Mouse (Mus musculus) heart, postnatal 14 days (tissue): ENCODE data around the gene 2010111I01Rik. TPM values are rescaled to one million over a fixed set of nuclear protein-coding genes. Genes with fewer than 3 reads are reported as not detected.

Source experiments
- DNase-seq, 2 experiments: peaks; one replicate each; pipeline ENCODE4 v3.0.0; 2021 to 2022
- intact Hi-C: fragments of 180-260 bp; cut with DNase I; formaldehyde crosslinking; loops from one replicate; pipeline ENCODE4 v1.15.1; 2025
- total RNA-seq, 2 experiments: library from RNA; stranded (reverse); gene quantifications; 2 replicates each; pipeline ENCODE4 v1.2.3; 2021

The 2010111I01Rik gene
- total RNA-seq, 2 experiments from 2014 or later, result 109 to 114 TPM

DNA sequence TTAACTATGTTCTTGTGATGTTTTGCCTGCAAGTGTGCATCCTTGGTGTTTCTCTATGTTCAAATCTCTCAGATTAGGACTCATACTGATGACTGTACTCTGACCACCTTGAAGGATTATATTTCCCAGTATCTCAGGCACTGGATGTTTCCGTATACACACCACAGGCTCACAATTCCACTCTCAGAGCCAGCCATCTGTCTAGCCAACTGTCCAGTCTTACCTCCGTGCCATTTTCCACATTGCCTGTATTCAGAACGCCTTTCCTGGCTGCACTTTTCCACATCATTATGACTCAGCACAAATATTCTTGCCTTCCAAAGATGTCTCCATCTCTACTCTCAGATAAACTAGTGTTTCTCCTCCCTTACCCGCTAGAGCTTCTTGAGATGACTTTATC lies 212.5 kb downstream of the 2010111I01Rik start:
- intact Hi-C loops, result no loop called here
- DNase-seq, result no peak

DNA sequence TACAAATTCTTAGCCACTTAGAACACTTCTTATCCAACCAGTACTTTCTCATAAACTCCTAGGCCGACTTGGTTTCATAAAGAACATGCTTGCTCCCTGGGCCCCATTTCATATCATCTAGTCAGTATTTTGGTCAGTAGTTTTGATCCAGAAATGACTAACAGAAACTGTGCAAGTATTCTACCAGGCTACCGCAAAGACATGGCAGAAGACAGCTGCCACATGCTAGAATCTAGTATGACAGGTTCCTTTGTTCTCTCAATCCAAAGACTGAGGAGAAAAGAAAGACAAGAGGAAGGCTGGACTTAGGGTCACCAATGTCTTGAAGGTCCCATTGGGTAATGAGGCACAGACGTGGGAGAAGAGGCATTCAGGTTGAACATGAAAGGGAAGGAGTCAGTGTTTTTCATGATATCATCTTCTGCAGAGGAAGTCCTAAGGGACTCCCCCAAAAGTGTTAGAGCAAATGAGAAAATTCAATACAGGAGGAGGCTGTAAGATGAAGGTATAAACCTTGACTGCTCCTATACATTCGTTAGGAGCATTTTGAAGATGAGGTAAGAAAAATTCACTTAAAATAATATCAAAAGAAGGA lies 216.0 kb downstream of the 2010111I01Rik start:
- intact Hi-C loops, result no loop called here
- no peak for DNase-seq

DNA sequence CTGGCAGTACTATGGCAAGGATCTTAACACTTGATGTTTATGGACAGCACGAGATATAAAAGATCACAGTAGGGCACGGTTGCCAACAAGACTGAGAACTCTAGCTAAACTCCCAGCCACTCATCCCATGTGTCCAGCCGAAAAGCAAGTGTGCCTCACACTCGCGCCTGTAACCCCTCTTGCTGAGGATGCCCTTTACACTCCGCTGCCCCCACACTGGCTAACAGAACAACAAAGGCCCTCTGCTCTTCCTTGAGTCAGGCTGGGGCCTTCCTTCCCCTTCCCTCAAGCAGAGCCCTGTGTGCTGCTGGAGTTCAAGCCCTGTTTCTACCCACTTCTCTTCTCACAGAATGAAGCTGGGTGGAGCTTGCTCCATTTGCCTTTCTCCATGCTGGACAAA lies 220.3 kb downstream of the 2010111I01Rik start:
- no peak for DNase-seq
- intact Hi-C loops, result no loop called here

DNA sequence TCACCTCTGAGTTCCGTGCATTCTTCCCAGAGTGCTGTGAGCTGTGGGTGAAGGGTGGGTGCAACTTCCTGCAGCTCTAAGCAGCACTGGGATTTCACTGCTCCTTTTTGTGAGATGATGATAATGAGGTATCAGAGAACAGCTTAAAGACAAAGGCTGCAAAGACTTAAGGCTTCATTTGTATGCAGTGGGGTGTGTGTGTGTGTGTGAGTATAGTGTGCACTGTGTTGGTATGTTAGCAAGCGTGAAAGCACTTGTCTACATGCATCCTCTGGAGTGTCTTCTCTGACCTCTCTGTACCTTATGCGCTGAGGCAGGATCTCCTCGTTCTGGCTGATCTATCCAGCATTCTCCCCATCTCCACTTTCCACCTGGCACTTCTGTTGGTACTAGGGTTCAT lies 221.5 kb downstream of the 2010111I01Rik start:
- intact Hi-C loops, result no loop called here
- no peak for DNase-seq

DNA sequence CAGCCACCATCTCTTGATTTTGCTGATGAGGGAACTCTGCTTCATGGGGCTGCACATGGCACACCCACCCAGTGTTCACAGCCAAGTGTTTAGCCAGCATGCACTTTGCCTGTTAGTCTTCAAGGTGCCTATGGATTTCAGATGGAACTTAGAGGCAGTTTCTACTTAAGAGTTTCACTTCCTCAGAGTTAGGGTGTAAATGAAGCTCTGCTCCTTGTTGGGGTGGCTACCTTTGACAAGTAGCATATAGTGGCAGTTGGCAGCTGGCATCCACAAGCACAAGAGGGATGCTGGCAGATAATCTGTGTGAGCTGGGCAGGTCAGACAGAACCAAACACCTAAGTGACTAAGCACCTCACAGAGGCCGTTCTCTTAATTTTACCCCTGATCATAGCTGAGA lies 221.9 kb downstream of the 2010111I01Rik start:
- DNase-seq, result no peak
- intact Hi-C loops, result no loop called here

DNA sequence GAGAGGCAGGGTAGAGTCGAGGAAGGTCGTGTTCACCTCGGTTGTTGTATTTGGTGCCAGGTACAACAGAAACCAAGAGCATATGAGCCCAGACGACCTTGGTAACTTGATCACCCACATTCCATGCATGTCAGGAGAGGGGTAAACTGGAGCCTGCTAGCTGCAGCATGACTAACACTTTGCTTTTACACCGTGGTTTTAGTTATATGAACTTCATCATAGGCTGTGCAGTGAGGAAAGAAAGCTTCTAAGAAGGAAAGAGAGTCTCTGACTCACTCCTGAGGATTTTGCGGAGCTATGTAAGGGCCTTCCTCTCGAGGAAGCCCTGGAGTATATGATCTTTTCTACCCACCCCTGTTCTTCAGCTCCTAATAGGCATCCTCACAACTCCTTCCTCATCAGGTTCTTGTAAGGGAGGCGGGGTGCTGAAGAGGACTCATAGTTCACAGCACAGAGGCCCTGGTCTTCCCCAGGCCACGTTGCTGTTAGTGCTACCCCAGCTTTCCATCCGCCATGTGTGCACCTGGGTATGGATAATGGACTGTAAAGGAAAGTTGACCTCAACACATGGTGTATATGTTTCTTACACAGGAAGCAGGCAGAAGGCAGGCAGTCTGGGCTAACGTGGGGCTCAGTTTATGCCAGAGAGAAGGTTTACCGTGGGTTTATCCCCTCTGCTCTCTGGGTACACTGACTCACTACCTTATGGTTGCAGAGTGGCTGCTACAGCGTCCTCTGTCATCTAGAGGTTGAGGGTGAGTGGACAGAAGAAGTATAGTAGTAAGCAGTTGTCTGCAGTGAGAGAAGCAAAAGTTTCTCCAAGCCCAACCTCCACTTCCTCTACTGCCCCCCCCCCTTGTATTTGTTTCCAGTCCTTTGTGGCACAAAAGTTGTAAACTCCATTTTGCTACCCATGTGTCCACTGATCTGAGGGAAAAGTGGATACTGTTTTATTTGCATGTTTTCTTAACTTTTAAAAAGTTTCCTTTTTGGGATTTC lies 222.8 kb downstream of the 2010111I01Rik start:
- intact Hi-C loops, result no loop called here
- DNase-seq, result peak in 1 of 2 experiments; percentile 34

DNA sequence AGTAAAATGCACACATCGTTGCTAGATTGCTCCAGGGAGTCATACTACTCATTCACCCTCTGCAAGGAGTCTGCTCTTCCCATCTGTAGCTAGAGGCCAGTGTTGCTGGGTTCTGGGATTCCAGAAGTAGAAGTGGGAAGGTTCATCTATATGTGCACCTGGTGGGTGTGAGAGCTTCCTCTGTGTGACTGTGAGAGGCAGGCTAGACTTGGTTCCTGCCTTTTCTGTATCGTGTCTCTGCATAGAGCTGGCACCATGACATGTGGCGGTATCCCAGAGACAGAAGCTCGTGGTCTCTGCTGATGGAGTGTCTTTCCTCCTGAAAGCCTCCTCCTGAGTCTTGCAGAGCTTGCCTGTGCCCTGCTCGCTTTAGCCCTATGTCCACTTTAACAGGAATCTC lies 223.6 kb downstream of the 2010111I01Rik start:
- DNase-seq, result no peak
- intact Hi-C loops, result no loop called here

DNA sequence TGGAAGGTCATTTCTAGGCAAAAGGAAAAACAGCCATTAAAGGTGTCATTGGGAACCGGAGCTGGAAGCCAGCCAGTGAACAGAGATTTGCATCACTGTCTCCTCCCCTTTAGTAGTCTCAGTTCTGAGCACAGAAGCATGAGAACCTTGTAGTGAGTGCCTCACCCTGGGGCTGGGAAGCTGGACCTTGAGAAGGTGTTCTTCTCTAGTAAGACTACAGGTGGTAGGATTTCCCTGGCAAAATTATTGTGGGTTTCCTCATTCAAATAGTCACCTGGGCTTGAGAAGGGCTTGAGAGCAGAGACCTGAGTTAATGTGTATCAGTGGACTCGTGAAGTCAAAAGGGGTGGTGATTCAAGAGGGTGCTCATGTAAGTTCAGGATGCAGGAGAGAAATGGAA lies 224.1 kb downstream of the 2010111I01Rik start:
- intact Hi-C loops, result no loop called here
- DNase-seq, result no peak

DNA sequence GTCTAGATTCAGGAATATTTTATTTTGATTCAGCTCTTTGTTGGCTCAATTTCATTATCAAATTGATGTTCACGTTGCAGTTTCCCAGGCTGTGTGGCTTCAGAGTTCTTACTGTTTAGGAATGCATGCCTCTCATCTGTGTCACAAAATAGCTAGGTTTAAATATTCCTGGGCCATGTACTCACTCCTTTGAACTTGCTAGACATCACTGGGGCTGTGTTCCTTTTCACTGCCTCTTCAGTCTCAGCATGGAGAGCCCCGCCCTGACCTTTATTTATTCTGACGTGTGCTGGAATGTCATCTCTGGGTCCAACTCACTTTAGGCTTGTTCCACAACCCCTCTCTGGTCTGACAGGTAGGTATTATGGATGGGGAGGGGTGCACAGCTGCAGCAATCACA lies 228.7 kb downstream of the 2010111I01Rik start:
- DNase-seq, result no peak
- intact Hi-C loops, result no loop called here

DNA sequence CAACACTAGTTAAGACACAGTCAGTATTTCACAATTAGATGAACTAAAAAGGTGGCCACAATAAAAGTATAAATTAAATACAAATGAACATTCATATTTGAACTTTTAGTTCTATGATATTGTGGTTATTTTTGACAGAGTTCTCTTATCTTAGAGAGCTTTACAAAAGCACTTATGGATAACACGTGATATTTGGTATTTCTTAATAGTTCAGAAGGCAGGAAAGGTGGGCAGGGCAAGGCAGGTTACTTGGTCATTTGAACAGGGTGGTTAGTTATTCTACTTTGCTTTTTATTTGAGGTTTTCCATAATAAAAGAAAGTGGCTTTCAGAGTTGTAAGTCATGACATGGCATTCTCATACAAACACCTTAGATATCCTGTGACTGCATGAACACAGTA lies 233.3 kb downstream of the 2010111I01Rik start:
- intact Hi-C loops, result no loop called here
- DNase-seq, result no peak

DNA sequence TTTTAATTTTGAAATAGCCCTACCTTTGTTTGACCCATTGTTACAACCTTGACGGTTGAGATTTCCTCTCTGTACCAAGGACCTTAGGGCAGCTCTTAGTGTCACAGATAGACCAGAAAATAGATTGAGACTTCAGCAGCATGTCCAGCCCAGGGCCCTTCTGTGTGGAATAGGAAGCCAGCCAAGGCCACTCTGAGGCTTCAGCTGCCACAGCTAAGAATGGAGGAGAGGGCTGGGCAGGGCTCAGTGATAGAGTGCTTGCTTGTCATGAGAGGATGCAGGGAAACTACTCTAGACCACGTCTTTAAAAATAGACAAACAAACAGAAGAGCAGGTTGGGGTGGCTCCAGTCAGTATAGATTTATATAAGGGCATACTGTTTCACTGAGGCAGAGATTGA lies 234.9 kb downstream of the 2010111I01Rik start:
- intact Hi-C loops, result no loop called here
- no peak for DNase-seq

DNA sequence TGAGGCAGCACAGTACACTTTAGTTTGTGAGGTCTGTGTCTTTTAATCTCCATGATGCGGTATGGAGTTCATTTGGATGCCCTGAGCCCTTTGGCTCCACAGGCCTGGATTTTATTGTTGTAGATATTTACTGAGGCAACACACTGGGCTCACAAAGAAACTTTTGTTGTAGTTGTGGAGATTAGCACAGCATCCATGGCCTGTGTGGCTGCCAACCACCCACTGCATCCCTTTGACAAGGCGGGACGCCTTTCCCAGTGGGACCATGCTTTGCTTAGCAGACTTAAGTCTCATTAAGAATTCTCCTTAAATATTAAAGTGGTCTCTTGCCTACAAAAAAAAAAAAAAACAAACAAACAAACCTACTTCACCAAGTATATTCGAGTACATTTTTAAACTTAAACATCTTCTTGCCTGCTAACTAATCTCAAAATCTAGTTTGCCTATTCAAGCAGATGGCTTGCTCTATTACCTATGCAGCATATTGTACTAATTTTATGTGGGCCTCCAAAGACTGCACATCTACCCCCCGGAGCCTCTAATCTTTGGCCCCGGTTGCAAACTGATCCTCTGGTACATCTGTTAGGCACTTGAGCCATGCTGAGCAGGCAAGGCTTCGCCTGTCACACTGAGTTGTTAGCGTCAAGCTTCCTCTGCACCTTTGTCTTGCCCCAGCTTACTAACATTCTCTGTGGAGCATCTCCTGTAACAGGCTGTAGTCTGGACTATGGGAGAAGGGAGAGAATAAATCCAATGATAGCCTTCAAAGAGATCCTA lies 239.0 kb downstream of the 2010111I01Rik start:
- DNase-seq, result no peak
- intact Hi-C loops, result no loop called here

DNA sequence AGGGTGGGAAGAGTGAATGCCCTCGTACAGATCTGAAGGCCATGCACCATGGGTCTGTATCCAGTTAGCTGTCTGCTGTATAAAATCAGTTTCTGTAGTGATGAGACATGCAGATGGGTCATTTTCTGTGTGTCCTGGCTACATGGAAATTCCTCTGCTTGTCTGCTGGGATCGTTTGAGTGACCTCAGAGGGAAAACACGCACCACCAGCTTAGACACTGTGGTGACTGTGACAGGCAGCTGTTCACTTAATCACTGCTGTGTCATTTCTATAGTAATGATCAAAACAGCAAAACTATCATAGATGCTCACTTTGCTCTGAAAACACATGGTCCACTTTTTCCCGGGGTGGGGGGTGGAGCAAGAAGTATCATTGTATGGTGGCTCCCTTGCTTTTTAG lies 241.1 kb downstream of the 2010111I01Rik start:
- intact Hi-C loops, result no loop called here
- no peak for DNase-seq

DNA sequence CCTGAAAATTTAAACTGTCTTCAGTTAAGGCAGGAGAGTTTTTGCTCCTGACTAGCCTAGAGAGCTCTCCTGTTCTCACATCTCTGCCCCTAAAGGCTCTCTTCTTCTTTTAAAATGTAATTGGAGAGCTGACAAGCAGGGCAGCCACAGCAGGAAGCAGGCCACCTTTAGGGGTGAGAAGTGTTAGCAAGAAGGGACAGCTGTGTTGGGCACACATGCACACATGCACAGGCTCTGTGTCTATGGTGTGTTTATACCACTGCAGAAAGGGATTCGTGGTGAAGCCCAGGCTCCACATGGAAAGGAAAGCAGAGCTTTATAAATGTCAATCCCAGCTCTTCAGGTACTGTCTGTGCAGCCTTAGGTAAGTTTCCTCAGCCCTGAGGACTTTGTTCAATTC lies 241.7 kb downstream of the 2010111I01Rik start:
- DNase-seq, result no peak
- intact Hi-C loops, result no loop called here

DNA sequence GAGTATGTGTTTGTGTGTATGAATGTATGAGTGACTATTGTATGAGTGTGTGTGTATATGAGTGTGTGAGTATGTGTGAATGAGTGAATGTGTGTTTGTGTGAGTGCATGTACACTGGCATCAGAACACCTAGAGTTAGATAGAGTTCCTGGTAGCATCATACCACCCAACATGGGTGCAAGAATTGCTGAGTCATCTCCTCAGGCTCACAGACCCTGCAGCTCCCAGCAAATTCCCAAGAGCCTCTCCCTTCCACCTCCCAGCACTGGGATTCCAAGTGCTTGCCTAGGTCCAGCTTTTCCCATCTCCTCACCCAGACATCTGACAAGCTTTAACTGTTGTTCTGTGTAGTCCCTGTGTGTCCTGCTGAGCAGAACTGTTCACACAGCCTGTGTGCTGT lies 251.8 kb downstream of the 2010111I01Rik start:
- intact Hi-C loops, result no loop called here

DNA sequence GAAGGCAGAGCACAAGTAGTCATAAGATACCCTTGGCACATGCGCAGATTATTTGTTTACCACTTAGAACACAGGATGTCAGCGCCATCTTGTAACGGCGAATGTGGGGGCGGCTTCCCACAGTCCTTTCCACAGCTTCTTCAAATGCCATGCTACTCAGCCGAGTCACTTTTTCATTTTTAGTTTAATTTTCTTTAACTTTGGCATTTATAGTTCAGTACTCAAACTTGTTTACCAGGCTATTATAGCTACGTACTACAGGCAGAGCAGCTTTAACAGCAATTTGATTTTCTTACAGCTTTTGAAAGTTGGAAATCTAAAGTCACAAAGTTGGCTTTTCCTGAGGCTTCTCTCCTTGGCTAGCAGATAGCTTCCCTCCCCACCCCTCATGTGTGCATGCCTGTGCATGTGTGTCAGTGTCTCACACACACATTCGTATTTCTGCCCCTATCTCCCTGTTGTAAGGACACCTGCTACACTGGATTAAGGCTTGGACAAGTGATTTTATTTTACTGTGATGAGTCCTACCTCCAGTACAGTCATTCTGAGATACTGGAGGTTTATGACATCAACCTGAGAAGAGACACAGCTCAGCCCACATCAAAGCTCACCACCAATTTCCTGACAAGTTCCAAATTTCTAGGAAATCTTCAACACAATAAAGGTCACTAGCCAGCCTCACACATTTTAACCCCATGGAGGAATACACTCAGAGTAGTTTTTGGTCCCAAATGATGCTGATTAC lies 258.5 kb downstream of the 2010111I01Rik start:
- intact Hi-C loops, result no loop called here
- no peak for DNase-seq

More for the DNA sequence above, 251.8 kb downstream of the 2010111I01Rik start:
- DNase-seq, result no peak

DNA sequence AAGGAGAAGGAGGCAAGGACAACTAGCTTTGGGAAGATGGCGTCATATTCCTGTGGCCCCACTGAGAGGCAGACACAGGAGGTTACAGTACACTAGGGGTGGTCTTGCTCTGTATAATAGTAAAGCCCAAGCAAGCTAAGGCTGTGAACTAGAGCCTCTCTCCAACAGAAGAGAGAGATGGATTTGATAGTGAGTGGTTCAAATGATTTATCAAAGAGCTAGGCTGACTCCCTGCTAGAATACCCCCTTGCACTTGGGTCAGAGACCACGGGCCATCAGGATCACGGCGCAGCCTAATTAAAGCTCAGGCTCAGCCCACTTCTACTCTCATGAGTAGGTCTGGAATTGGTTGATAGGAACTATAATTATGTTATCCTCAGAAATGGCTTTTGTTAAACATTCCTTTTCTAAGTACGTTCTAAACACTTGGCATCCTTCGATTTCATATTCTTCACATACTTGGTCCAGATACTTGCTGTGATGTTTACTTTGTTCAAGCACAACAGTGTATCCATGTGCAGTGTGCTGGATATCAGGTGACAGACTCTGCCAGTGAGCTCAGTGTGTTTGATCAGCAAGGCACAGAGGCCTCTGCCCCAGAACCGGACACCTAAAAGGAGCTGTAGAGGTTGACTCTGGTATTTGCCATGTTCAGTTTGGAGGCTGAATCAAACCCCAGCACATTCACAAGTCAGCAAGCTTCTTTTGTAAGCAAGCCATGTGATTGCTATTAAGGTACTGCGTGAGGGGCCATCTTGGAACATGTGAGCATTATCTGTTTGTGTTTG lies 261.3 kb downstream of the 2010111I01Rik start:
- no peak for DNase-seq
- intact Hi-C loops, result no loop called here

DNA sequence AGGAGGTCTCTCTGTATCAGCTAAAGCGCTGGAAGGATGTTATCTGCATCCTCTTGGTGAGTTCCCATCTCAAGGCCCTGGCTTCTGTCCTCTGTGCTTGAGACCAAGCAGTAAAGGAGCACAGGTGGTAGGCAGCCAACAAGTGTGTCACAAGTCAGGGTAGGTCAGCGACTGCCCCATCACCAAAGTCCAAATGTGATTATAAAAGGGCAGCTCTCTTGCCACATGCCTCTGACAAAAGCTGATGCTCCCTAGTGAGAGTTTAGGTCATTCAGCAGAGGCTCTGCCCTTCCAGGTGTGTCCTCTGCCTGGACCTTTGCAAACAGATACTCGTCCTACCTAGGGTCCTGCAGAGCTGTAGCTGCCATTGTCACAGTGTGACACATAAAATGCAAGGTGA lies 263.1 kb downstream of the 2010111I01Rik start:
- DNase-seq, result no peak
- intact Hi-C loops, result no loop called here

DNA sequence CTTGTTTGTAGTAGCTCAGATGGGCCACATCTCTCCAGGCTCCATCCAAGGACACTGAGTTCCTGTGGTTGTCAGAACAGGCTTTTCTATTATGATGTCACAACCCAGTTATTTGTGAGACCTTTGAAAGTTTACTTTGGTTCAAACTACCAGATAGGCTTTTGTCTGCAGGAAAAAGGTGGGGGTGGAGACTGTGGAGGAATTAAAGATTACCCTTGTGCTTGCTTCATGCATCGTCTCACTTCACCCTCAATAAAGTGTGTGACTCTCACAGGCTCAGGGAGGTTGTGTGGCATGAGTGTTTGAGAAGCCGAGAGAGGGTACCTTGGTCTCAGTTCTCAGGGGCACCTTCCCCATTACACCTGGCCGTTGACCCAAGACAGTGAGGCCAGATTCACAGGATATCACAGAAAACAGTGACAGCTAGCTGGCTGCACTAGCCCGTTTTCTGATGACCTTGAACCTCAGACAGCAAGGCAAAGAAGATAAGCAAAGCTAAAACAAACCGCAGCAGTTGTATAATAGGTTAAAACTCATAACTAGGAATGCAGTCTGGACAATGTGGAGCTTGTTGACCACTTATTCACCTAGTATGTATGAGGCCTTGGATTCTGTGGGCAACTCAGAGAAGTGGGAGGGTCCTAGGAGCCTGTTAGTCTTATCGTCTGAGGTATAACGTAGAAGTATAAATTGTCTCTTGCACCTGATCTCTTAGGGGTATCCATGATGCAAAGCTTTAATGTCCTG lies 266.4 kb downstream of the 2010111I01Rik start:
- intact Hi-C loops, result no loop called here
- DNase-seq, result no peak
